Mouse (Mus musculus) common myeloid progenitor, adult 5-6 weeks (primary cell): Measurements from ENCODE around the gene Nat8l. TPM values are rescaled to one million over a fixed set of nuclear protein-coding genes. Genes with fewer than 3 reads are reported as not detected.
A peak's percentile ranks its signal among the peaks of the same experiment; 100 is the strongest.

Experiments used
- ATAC-seq: replicated peaks from 2 replicates; pipeline ENCODE4 v1.8.0; 2016; ENCODE audit warnings: low read depth, mild to moderate bottlenecking, moderate TSS enrichment, inconsistent platforms; ENCODE audit not compliant: poor library complexity, severe bottlenecking
- total RNA-seq: library from RNA; stranded (forward); fragments of 200-1000, 187-1606 nt; gene quantifications from 2 replicates; pipeline ENCODE4 v1.2.3, GENCODE M21; 2017

Gene Nat8l
- total RNA-seq, 1 experiment from 2014 or later: 0.96 TPM

DNA sequence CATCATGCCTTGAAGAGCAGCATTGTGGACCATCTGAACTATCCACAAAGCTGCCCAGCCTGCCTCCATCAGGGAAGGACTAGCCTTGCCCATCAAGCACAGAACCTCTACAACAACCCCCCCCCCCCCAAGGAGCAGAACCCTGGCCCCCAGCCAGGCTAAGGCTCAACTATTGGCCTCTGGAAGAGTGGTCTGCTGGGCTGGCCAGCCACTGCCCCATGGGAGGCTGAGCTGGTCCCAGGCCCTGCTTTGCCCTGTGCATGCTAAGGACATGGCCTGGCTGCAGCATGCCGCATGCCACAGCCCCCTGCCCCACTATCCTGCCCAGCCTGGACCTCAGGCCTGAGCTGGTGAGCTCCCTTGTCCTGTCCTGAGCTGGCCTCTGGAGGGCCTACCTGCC lies 5.6 kb downstream of the Nat8l start:
- ATAC-seq: no peak

DNA sequence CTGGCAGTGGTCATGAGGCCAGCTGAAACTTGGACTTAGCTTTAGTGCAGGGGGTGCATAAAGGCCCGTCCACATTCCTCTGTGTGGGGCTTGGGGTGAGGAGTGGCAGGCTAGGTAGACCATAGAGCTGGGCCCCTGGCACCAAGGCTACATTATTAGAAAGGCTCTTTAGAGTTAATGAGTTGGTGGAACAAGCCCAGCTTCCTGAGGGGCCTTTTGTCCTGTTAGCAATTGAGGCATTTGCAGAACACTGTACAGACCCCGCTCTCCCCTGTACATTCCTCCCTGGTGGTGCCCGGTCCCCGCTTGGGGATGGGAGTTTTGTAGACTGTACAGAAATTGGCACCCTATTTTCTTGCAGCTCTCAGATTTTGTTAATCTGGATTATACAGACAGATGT lies 6.9 kb downstream of the Nat8l start:
- no peak for ATAC-seq

DNA sequence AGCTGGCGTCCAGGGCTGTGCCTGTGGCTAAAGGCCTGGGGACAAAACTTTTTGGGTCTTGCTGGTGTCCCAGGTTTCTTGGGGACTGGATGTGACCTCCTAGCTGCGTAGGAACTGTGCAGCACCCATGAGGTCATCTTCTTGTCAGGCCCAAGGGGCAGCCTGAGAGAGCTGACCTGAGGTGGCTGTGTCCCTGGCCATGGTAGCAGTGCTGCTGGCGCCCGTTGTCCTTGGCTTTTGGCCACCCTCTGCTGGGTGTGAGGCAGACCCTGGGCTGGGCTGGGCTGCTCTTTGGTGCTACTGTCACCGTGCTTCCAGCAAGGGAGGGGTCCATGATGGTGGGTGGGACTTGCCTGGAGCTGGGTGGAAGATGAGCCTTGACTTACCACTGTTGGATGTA lies 8.8 kb downstream of the Nat8l start:
- no peak for ATAC-seq

DNA sequence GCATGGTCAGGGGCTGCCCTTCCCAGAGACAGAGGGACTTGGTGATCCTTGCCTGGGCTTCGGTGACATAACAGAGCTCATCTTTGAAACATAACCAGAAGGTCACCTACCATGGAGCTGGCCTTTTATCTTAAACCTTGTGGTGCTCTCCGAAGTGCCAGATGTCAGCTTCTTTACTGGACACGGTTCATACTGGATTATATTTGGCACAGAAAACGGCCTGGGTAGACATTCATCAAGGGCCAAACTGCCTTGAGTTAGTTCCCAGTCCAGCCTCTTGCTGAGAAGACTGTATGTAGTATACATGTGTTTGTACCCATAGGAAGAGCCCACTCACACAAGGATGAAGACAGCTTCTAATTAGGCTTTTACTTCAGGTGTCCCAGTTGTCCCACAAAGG lies 11.0 kb downstream of the Nat8l start:
- ATAC-seq: no peak

DNA sequence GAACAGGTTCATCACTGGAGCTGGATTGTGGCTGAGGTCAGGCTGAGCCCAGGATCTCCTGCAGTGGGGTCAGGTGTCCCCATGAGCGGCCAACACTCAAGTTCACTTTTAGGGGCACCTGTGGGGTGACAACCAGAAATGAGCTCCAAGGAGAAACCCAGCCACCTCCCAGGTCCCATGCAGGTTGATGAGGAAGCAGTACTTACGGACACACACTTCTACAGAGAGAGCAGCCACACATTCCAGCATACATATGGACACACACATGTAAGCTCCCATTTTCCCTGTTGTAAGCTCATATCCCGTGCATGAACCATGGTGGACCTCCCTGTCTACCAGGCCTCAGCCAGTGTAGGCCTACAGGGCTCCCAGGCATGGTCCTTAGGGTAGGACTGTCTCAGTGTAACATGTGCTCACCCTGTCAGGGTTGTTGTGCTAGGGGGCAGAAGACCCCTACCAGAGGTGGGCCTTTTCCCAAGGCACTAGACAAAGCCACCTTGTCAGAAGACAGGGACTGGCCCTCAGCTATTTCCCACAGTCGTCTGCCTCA lies 11.7 kb downstream of the Nat8l start:
- no peak for ATAC-seq

DNA sequence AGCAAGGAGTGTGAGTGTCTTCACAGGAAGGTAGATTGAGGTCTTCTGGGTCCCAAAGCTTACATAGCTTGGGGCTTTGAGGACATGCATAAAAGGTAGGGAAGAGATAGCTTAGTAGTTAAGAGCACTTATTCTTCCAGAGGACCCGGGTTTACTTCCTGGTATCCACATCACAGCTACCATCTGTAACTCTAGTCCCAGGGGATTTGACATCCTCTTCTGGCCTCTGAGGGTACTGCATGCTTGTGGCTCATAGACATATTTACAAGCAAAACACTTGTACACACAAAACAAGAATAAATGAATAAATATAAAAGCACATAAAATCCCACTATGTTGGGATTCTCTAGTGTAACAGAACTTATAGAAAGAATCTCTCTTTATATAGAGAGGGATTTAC lies 18.9 kb downstream of the Nat8l start:
- no peak for ATAC-seq

DNA sequence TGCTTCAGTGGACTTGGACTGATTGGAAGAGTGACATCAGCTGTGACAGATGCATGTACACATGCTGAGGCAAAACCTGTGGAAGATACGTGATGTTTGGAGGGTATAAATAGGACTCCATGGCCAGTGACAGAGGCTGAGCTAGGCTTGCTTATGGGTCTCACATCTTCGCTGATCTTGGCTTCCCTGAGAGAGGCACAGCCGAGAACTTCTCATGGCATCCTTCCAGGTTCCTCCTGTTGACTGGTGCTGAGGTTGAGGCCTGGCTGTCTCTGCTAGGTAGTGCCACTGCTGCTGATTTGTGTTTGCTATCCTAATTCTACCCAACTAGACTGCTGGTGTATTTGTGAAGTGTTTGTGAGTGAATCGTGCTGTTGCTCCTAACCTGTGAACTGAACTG lies 23.2 kb downstream of the Nat8l start:
- ATAC-seq: no peak

DNA sequence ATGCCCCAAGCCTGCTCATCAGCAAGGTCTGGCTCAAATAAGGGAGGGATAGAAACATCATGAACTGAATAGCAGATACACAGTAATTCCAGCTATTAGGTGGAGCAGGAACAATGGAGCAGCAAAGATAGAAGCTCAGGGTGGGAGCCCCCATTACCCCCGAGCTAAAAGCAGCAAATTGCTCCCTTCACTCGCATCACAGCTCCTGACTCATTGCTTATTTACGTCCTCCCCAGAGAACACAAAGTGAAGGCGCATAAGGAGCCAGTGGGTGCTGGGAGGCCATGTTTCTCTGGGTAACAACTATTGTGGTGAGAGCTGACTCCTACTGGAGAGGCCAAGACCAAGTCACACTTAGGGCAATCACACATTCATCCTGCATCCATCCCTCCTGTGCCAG lies 34.3 kb downstream of the Nat8l start:
- ATAC-seq: no peak

DNA sequence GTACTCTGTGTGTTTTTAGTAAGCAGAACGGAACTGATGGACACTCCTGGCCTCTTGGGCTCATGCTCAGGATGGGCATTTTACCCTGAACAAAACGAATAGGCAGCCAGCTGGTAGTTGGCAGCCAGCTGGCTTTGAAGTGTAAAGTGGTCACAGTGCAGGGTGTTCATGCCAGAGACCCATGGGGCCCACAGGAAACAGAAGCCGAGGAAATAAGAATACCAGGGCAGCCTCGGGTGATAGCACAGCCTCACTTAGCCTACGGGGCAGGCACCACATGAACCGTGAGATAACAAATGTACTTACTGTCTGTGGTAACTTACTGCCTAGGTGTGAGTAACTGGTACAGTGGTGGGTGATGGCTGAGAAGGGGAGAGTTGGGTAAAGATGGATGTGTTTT lies 35.2 kb downstream of the Nat8l start:
- peak; percentile 54; the same call in 1 of the 2 replicates for ATAC-seq

DNA sequence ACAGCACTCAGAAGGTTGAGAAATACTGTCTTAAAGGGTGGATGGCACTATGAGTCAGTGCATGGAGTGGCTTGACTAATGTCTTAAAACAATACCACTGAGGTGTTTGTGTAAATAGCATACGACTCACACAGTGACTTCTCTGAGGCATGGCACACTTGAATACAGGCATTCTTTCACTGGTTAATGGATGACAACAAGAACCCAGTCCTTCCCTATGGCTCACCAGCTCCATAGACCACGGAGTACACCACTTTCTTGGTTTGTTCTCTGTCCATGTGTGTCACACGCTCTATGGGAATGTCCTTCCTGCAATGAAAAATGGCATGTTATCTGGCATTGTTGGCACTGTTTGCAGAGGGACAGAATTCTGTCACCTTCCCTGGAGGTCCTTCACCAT lies 36.7 kb downstream of the Nat8l start:
- ATAC-seq: no peak

Other genes with a start within 250 kb of the Nat8l start
- gene Letm1, start 213.2 kb upstream of the Nat8l start, total RNA-seq: 22.3 and 23.9 TPM in 2 replicates
- 94.2 and 113 TPM in 2 replicates for gene Nsd2, start 175.3 kb upstream of the Nat8l start, total RNA-seq
- gene Nelfa, start 59.6 kb upstream of the Nat8l start, total RNA-seq: 25.3 and 30.7 TPM in 2 replicates
- gene Gm1673, start 12.6 kb upstream of the Nat8l start, total RNA-seq: 3.2 TPM in 1 of 2 replicates, not detected in the other
- 3.1 TPM in 1 of 2 replicates, not detected in the other for gene Poln, start 173.5 kb downstream of the Nat8l start, total RNA-seq
- 148 and 152 TPM in 2 replicates for gene Haus3, start 173.5 kb downstream of the Nat8l start, total RNA-seq
- 22.6 and 31.0 TPM in 2 replicates for gene Mxd4, start 191.7 kb downstream of the Nat8l start, total RNA-seq